Comparison of ENCODE assay signal across 18 mouse cellular contexts in genomic region chr7:66043552-66044459, GRCm38 (mm10). TPM values are rescaled to one million over a fixed set of nuclear protein-coding genes. Genes with fewer than 3 reads are reported as not detected.
DNase-seq lines count a peak whose midpoint lies in the region; ATAC-seq lines count a peak whose summit lies in the region.
"Had no signal": no experiment of that assay in that cellular context is flagged by ENCODE, and none has a peak within 500 bp of the region (broad histone marks: within the 10 kb centered on the region; RNA-seq: fewer than 3 reads in every experiment).

Gm45213 (plus strand) TSS chr7:66043602.

- no peak within 1 kb of the TSS for H3K4me2 ChIP-seq in hindbrain, embryonic 13.5 days
- H3K4me2 ChIP-seq in neural tube, embryonic 14.5 days (ENCODE audit: low read depth, low read length): no peak within 1 kb of the TSS
- H3K4me2 ChIP-seq: heart, embryonic 12.5 days had no signal

- intact Hi-C loops in gastrocnemius, postnatal 14 days (cut with DNase I; ENCODE audit: low total_unique reads): loop anchor here (10.0 kb wide), 1 partner anchor 159 kb away; no protein-coding TSS in a partner anchor

- no peak for DNase-seq in hindbrain, embryonic 10.5 days (ENCODE audit: low spot score)
- peak; percentile 65 for DNase-seq in cerebellum, adult 11 months
- peak; percentile 21 for DNase-seq in embryonic facial prominence, embryonic 10.5 days (ENCODE audit: low spot score)
- DNase-seq in embryo, embryonic 10.5 days (ENCODE audit: low spot score): no peak
- no peak for DNase-seq in MN1 (ENCODE audit: low spot score)
- DNase-seq in gastrocnemius, postnatal 14 days: no peak
- DNase-seq: kidney, postnatal 10 days; liver had no signal

- 64% methylated on average over 10 of the region's 10 CpGs for WGBS in hindbrain, embryonic 13.5 days
- WGBS in hindbrain, embryonic 10.5 days: 83% methylated on average over 10 of the region's 10 CpGs
- 76% methylated on average over 10 of the region's 10 CpGs for WGBS in embryonic facial prominence, embryonic 10.5 days
- WGBS in neural tube, embryonic 14.5 days: 63% methylated on average over 10 of the region's 10 CpGs

- no peak within 1 kb of the TSS for H3K9ac ChIP-seq in hindbrain, embryonic 13.5 days
- no peak within 1 kb of the TSS for H3K9ac ChIP-seq in neural tube, embryonic 14.5 days (replicated peaks; ENCODE audit: low read depth, low read length)
- H3K9ac ChIP-seq: heart, embryonic 12.5 days had no signal

- peak; percentile 60 for ATAC-seq in hindbrain, embryonic 13.5 days (ENCODE audit: low FRiP score)
- ATAC-seq in neural tube, embryonic 14.5 days (ENCODE audit: low read depth): peak; percentile 23; the same call in 1 of the 2 replicates
- ATAC-seq: inflammation-experienced regulatory T-cells, adult 6 months had no signal

- H3K27ac ChIP-seq in hindbrain, embryonic 13.5 days: peak within 1 kb of the TSS; percentile 61
- no peak within 1 kb of the TSS for H3K27ac ChIP-seq in hindbrain, embryonic 10.5 days
- H3K27ac ChIP-seq in embryonic facial prominence, embryonic 10.5 days (replicated peaks): no peak within 1 kb of the TSS
- peak within 1 kb of the TSS; percentile 29; the same call in 1 of the 2 replicates for H3K27ac ChIP-seq in neural tube, embryonic 14.5 days (ENCODE audit: low read depth, low read length)

- H3K36me3 ChIP-seq in hindbrain, embryonic 13.5 days: no peaks in the 10 kb centered on the region
- H3K36me3 ChIP-seq in hindbrain, embryonic 10.5 days: no peaks in the 10 kb centered on the region
- no peaks in the 10 kb centered on the region for H3K36me3 ChIP-seq in embryonic facial prominence, embryonic 10.5 days (replicated peaks)
- no peaks in the 10 kb centered on the region for H3K36me3 ChIP-seq in neural tube, embryonic 14.5 days (ENCODE audit: control insufficient read depth, insufficient read depth, low read length)
- H3K36me3 ChIP-seq: heart, embryonic 12.5 days had no signal

- no peak within 1 kb of the TSS for H3K4me3 ChIP-seq in hindbrain, embryonic 13.5 days
- no peak within 1 kb of the TSS for H3K4me3 ChIP-seq in hindbrain, embryonic 10.5 days
- H3K4me3 ChIP-seq in embryonic facial prominence, embryonic 10.5 days: no peak within 1 kb of the TSS
- no peak within 1 kb of the TSS for H3K4me3 ChIP-seq in neural tube, embryonic 14.5 days (ENCODE audit: low read depth, low read length)
- H3K4me3 ChIP-seq: heart, embryonic 12.5 days had no signal

- H3K4me1 ChIP-seq in hindbrain, embryonic 13.5 days (replicated peaks): peaks cover 55% of the 10 kb centered on the region
- peaks cover 59% of the 10 kb centered on the region for H3K4me1 ChIP-seq in hindbrain, embryonic 10.5 days (replicated peaks)
- H3K4me1 ChIP-seq in embryonic facial prominence, embryonic 10.5 days: peaks cover 58% of the 10 kb centered on the region
- H3K4me1 ChIP-seq in neural tube, embryonic 14.5 days (ENCODE audit: control insufficient read depth, insufficient read depth, low read length): peaks cover 31% of the 10 kb centered on the region
- H3K4me1 ChIP-seq: heart, embryonic 12.5 days had no signal

- no peaks in the 10 kb centered on the region for H3K9me3 ChIP-seq in hindbrain, embryonic 13.5 days
- no peaks in the 10 kb centered on the region for H3K9me3 ChIP-seq in hindbrain, embryonic 10.5 days
- H3K9me3 ChIP-seq in embryonic facial prominence, embryonic 10.5 days: no peaks in the 10 kb centered on the region
- no peaks in the 10 kb centered on the region for H3K9me3 ChIP-seq in neural tube, embryonic 14.5 days (ENCODE audit: control insufficient read depth, low read length)
- H3K9me3 ChIP-seq: heart, embryonic 12.5 days had no signal

- H3K27me3 ChIP-seq in hindbrain, embryonic 13.5 days: peaks cover 3% of the 10 kb centered on the region; the same call in 1 of the 2 replicates
- H3K27me3 ChIP-seq in hindbrain, embryonic 10.5 days (ENCODE audit: insufficient read depth, poor library complexity, severe bottlenecking): peaks cover 11% of the 10 kb centered on the region; the same call in 1 of the 2 replicates
- H3K27me3 ChIP-seq in embryonic facial prominence, embryonic 10.5 days (replicated peaks; ENCODE audit: low read depth, poor library complexity, severe bottlenecking): peaks cover 13% of the 10 kb centered on the region
- no peaks in the 10 kb centered on the region for H3K27me3 ChIP-seq in neural tube, embryonic 14.5 days (ENCODE audit: control insufficient read depth, insufficient read depth, low read length)

RNA-seq across cellular contexts. Expression of gene Gm45213, which starts in this region (rescaled TPM):
- polyA plus RNA-seq in hindbrain, embryonic 13.5 days (2015; fragmentation: Nextera tagmentation; extraction: Ambion mirVana): not detected in 2 replicates
- not detected in 2 replicates for polyA plus RNA-seq in hindbrain, embryonic 10.5 days (2016; fragmentation: Nextera tagmentation; extraction: Ambion mirVana)
- polyA plus RNA-seq in embryonic facial prominence, embryonic 10.5 days (2016; fragmentation: Nextera tagmentation; extraction: Ambion mirVana): not detected in 2 replicates
- polyA plus RNA-seq in neural tube, embryonic 14.5 days (2014; fragmentation: Nextera tagmentation; extraction: Ambion mirVana): not detected in 2 replicates
- not detected for total RNA-seq in gastrocnemius, postnatal 14 days (2021)
- total RNA-seq: MEL; monocyte, adult 5-6 weeks had no signal
- polyA plus RNA-seq: C2C12; embryonic facial prominence, embryonic 14.5 days; heart, embryonic 12.5 days; inflammation-experienced regulatory T-cells, adult 6 months; lung, embryonic 16.5 days; spleen, adult 2 months had no signal

Comparison
In these comparisons a context has a peak if more than half of its experiments do, and no peak if none do; other contexts are left out.
1. Peak in ATAC-seq and H3K27ac ChIP-seq in hindbrain, embryonic 13.5 days; RNA of the gene not detected or under 1 TPM.
2. Peak in DNase-seq in embryonic facial prominence, embryonic 10.5 days; RNA of the gene not detected or under 1 TPM.
3. Peak in ATAC-seq and H3K27ac ChIP-seq in neural tube, embryonic 14.5 days; RNA of the gene not detected or under 1 TPM.